Mouse (Mus musculus): ENCODE results near the gene Gsdme.

Gsdme gene

GRCm38 (mm10) chr6:50189376-50189775 lies 74.3 kb downstream of the Gsdme start:
- no peak for DNase-seq (ENCODE audit: low read depth)

DNA sequence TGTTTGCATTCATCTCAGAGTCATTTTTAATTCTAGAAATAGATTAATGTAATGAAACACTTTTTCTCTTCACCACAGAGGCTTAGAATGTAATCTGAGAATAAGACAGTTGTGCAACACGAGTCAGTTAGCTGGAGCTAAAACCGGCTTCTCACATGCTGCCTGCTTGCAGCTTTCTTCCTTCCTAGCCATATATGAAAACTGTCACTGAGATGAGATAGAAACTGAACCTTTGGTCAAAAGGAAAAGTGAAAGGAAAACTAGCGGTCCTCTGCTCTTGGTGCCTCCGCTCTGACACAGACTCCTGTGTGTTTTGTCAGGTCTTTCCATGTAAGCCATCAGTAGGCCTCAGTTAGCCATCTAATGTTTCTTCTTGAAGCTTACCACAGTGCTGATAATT lies 75.7 kb downstream of the Gsdme start:
- DNase-seq (ENCODE audit: low read depth) = no peak

DNA sequence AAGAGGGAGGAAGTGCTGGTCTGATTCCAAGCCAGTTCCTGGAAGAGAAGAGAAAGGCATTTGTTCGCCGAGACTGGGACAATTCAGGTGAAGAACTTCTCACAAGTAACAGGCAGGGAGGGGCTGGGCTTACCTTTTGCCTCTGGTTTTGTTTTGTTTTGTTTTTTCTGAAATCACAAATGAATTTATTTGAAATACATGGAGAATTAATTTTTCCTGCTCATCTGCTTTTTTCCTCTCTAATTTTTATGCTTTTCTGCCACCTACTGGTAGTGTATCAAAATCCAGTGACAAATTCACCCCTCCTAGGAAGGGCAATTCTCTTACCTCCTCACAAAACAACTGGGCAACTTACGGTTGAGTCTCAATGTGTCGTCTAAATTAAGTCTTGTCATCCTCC lies 83.5 kb downstream of the Gsdme start:
- DNase-seq (ENCODE audit: low read depth) = no peak

GRCm38 (mm10) chr6:50175736-50176135 lies 87.9 kb downstream of the Gsdme start:
- DNase-seq (ENCODE audit: low read depth) = no peak

DNA sequence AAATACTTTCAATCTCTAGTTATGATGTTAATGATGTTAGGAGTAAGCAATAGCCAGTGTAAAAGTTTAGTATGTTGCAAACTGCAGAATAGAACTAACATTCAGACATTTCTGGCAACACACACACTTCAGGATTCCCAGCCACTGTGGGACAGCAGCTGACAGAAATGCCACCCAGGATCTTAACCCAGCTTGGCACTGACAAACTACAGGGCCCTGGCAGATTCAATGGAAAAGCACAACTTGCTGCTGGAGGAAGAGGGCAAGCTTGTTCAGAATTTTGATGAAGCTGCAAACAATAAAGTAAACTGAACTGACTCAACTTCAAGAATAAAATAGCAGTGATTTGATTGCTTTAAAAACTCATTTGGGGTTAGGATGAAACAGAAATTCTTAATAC lies 93.9 kb downstream of the Gsdme start:
- DNase-seq (ENCODE audit: low read depth) = no peak

- DNase-seq (ENCODE audit: low read depth) = no peak
Observed at GRCm38 (mm10) chr6:50168821-50169220, 94.8 kb downstream of the Gsdme start.

DNA sequence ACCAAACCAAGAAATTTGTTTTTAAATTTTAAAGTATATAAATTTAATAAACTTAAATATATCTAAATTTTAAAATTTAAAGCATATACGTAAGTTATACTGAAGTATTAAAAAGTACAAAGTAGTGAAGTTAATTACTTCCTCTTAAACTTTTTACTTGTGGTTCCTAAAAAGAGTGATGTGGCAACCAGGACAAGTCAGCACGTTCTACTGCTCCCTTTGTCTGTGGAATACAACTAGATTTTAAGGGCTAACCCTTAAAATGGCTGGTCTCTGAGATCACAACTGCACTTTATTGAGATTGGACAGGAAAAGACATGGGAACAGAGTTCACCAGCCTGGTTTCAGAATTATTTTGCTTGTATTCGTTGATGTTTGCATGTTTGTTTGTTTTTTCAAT lies 100.6 kb downstream of the Gsdme start:
- no peak for DNase-seq (ENCODE audit: low read depth)

GRCm38 (mm10) chr6:50159842-50160241 lies 103.8 kb downstream of the Gsdme start:
- DNase-seq (ENCODE audit: low read depth) = no peak

DNA sequence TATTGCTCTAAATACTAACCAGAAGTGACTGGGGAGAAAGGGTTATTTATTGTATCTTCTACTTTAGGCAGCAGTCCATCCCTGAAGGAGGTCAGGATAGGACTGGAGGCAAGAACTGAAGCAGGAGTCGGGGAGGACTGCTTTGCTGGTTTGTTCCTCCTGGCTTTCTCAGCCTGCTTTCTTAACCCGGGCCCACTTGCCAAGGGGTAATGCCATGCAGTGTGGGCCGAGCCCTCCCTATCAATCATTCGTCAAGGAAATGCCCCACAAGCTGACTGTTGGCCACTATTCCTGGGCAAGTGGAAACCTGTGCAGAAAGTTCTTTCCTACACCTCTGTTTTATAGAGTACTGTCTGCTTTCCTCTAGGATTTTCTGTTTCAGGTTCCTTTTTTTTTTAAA lies 114.3 kb downstream of the Gsdme start:
- no peak for DNase-seq (ENCODE audit: low read depth)

- no peak for DNase-seq (ENCODE audit: low read depth)
Observed at GRCm38 (mm10) chr6:50146158-50146557, 117.5 kb downstream of the Gsdme start.

DNA sequence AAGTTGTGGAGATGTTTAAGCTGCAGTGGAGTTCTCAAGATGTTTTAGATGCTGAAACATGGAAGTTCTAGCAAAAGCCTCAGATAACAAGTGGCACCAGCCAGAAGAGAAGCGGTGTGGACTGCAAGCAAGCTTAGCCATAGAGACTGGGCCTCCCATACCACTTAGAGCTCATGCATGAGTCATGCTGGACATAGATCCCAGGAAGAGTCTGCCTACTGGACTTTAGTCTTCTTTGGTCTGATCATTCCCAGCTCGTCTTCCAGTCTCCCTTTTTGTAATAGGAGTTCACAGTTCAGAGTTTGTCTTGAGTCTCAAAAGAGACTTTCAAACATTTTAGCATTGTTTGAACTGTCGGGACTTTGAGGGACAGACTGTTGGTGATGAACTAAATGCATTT lies 124.1 kb downstream of the Gsdme start:
- DNase-seq (ENCODE audit: low read depth) = no peak
